ENCODE assay signal across 23 mouse cellular contexts in the genomic region with DNA sequence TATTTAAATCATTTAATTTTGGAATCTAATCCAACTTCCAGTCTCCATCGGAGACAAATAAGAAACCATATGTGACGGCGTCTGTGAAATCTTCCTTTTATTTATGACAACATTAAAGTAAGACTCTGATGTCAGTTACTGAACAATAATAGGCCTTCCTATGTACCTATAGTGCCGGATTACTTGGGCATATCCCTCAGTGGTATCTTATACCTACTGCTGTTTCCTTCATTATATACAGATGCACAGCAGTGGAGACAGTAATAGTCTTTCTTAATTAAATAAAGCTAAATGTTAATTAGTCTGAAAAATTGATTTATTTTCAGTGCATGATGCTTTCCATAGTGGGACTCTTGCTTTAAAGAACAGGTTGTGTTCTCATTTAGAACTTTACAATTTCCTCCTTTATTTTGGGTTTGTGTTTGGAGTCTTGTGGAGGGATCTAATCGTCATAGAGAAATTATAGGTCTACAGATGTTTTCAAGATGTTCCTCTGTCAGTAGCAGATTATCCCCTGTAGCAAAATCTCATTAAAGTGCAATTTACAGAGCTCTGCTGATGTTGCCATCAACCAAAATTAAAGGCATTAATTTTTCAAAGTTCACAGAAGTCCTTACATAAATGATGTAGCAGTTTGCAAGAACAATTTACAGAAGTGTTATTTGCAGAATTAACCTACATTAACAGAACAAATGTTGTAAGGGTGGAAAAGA.
"Had no signal": no experiment of that assay in that cellular context is flagged by ENCODE, and none has a peak within 500 bp of the region (broad histone marks: within the 10 kb centered on the region; RNA-seq: fewer than 3 reads in every experiment).

No protein-coding gene starts in this region.

- ATAC-seq: forebrain, embryonic 16.5 days; inflammation-experienced regulatory T-cells, adult 6 months; intestine, embryonic 15.5 days; intestine, postnatal 0 days had no signal

- H3K4me2 ChIP-seq: heart, embryonic 12.5 days; intestine, embryonic 15.5 days; limb, embryonic 12.5 days; liver, embryonic 11.5 days had no signal

- H3K4me1 ChIP-seq: heart, embryonic 10.5 days; heart, embryonic 12.5 days; intestine, embryonic 15.5 days; limb, embryonic 10.5 days; limb, embryonic 12.5 days had no signal

- H3K9ac ChIP-seq: heart, embryonic 12.5 days; intestine, embryonic 15.5 days; limb, embryonic 12.5 days had no signal

- H3K9me3 ChIP-seq: heart, embryonic 10.5 days; heart, embryonic 12.5 days; intestine, embryonic 15.5 days; limb, embryonic 10.5 days; limb, embryonic 12.5 days had no signal

- H3K27me3 ChIP-seq: heart, embryonic 12.5 days; intestine, embryonic 15.5 days; limb, embryonic 12.5 days had no signal

- DNase-seq: gastrocnemius, adult 2 months; gastrocnemius, postnatal 10 days; gastrocnemius, postnatal 25 days; heart, adult 18-20 months; heart, postnatal 10 days; heart, postnatal 4 days; kidney, adult 18-20 months; kidney, adult 8-10 months; kidney, postnatal 10 days; kidney, postnatal 25 days; kidney, postnatal 4 days; liver had no signal

- H3K4me3 ChIP-seq: gastrocnemius, adult 2 months; heart, embryonic 10.5 days; heart, embryonic 12.5 days; intestine, embryonic 15.5 days; layer of hippocampus, adult 2 months; left cerebral cortex, adult 2 months; limb, embryonic 10.5 days; limb, embryonic 12.5 days had no signal

- H3K27ac ChIP-seq: gastrocnemius, adult 2 months; heart, embryonic 10.5 days; intestine, embryonic 15.5 days; layer of hippocampus, adult 2 months; left cerebral cortex, adult 2 months; limb, embryonic 10.5 days; limb, embryonic 12.5 days had no signal

- H3K36me3 ChIP-seq: heart, embryonic 10.5 days; heart, embryonic 12.5 days; intestine, embryonic 15.5 days; limb, embryonic 10.5 days; limb, embryonic 12.5 days had no signal
